Mouse (Mus musculus): ENCODE measurements at regions not wholly inside any gene's neighbourhood (a gene's known extent, or its start where the extent isn't known, plus 50 kb on each side); places are given as distances from the start of the nearest gene placed in this dataset.

GRCm38 (mm10) chr10:100153311-100153710 is 137.9 kb downstream of the Kitl start:
- TF ChIP-seq CTCF (conservative IDR thresholded peaks at IDR 0.05; ENCODE audit: low read length) (no peak), NANOG (IDR thresholded peaks at IDR 0.05; ENCODE audit: borderline replicate concordance, low read length) (no peak), POU5F1 (IDR thresholded peaks at IDR 0.05; ENCODE audit: borderline replicate concordance, low read length) (no peak)
